Mouse (Mus musculus) stomach, postnatal 0 days (tissue): Measurements from ENCODE around the gene Olfr605.

Experiments
- CTCF ChIP-seq: IDR thresholded peaks from 2 replicates; pipeline ENCODE4 v1.5.1; 2016; ENCODE audit warnings: antibody characterized with exemption, low read depth, mild to moderate bottlenecking, moderate library complexity
- EP300 ChIP-seq: optimal IDR thresholded peaks from 2 replicates; pipeline ENCODE3; 2016; ENCODE audit warnings: antibody characterized with exemption

DNA sequence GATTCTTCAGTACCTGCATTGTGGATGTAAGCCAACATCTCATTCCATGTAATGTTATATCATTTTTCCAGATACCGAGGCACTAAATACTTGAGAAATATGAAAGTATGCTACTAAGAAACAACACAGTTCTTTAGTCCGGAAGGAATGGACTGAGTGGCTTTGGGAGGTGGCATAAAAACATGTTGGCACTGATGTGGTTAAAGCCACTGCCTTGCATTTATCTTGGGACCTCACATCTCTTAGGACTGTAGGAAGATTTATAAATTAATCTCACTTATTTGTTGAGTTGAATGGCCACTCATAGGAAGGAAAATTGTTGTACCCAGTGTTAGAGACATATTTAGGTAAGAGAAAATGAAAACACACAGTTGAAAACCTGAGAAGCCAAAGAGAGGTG is 3.5 kb upstream of the Olfr605 start, which contains the start of gene Olfr606:
- TF ChIP-seq EP300 (no peak), CTCF (no peak)
